Mouse (Mus musculus) bone marrow, adult 2 months (tissue): ENCODE measurements around the gene Amacr.

Source experiments
- CTCF ChIP-seq: fragments of 200-500 bp; IDR thresholded peaks from 2 replicates; pipeline ENCODE4 v1.5.1; 2011; ENCODE audit warnings: low read length, control low read depth; ENCODE audit not compliant: control insufficient read depth, insufficient read depth
- POLR2A ChIP-seq: fragments of 200-500 bp; IDR thresholded peaks from 2 replicates; pipeline ENCODE4 v1.6.1; 2011; ENCODE audit warnings: low read depth, mild to moderate bottlenecking, control low read depth, low read length, borderline replicate concordance; ENCODE audit not compliant: control insufficient read depth

DNA sequence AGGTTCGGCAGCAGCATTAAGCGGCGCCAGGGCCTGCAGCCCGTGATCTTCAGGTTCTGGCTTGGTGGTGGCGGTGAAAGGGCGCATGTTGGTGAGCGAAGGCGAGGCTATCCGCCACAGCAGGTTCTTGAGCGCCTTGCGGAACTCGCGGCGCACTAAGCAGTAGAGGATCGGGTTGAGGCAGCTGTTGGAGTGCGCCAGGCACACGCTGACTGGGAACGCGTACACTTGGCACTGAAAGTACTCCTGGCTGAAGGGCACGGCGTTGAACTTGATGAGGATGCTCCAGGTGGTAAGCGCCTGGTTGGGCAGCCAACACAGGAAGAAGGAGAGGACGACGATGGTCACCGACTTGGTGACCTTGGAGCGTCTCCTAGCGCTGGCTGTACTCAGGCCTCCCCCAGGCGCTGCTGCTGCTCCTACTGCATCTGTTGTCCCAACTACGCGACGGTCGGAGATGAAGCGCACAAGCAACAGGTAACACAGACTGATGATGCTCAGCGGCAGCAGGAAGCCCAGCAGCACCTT is 54.5 kb downstream of the Amacr start:
- TF ChIP-seq CTCF (no peak), POLR2A (no peak)
